Mouse (Mus musculus) lung, postnatal 10 days (tissue): ENCODE measurements around the gene Pianp.

ENCODE experiments used
- DNase-seq: peaks from one replicate; pipeline ENCODE4 v3.0.0; 2021

Pianp gene

DNA sequence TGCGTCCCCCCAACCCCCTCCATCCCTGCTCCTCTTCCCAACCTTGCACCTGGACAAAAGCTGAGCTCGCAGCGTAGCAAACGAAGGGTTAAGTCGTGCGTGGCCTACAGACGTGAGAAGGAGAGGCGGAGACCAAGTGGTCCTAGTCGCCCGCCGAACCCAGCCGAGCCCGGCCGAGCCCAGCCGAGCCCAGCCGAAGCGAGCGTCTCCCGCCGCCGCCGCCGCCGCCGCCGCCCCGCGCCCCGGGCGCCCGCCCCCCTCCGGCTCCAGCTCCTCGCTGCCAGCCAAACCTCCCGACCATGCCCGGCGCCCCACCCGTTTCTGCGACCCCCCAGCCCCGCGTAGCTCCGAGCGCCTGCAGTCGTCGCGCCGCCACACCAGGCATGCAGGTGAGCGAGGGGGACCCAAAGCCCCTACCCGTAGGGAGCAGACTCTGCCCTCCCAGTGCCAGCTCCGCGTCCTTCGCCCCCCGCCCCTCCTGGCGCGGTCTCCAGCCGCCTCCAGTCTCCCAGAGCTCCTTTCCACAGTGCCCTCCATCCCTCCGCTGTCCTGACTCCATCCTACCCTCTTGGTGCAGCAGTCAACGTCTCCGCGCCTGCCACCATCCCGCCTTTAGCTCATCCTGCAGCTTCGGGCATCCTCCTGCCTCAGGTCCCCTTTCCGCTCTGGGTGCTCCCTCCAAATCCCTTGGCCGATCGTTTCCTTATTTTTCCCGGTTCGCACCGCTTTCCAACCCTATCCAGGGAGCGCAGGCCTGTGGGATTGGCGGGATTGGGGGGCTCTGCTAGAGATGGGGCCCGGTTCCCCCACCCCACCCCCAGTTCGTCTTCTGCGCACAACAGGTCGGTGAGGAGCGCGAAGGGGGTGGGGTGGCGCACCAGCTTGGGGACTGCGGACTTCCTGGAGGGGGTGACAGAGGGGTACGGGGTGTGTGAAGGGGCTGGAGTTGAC, at the start of gene Pianp:
TSS of gene Pianp (plus strand) at position 144 of the 951 bp plus-strand sequence.
- DNase-seq = peak; percentile 87

DNA sequence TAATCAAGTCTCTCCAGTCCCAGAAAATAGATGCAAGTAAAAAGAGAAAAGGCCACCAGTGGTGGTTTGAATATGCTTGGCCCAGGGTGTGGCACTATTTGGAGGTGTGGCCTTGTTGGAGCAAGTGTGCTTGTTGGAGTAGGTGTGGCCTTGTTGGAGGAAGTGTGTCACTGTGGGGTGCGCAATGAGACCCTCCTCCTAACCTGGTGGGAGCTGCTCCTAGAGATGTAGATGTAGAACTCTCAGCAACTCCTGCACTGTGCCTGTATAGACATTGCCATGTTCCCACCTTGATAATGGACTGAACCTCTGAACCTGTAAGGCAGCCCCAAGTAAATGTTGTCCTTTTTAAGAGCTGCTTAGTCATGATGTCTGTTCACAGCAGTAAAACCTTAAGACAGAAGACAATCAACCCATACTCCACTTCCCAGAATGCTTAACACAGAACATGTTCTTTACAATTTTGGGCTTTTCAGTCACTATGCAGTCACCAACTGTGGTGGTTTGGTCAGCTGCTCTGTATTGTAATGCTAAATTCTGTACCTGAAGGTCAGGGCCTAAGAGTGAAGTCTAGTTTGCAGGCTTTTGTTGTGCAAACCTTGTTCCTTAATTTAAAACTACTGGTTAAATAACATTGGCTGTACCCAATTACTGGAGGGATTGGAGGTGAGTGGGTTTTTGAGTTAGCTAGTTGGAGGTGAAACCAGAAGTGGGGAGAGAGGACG, 42.3 kb upstream of the Pianp start:
- no peak for DNase-seq

DNA sequence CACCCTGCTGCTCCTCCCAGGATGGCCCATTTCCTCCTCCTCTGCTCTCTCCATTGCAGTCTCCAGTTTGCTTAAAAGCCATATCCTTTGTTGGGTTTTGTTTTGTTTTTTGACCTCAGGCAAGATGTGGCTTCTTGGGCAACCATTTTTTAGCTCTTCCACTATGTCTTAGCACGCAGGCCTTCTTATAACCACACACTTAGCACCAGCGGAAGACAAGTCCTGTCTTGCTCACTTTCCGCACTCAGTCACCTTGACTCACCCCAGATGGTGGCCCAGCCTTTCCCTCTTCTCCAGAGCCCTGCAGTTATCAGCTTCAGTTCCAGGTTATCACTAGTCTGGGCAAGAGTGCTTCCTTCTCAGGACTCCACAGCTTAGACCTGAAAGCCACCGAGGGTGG, 41.3 kb upstream of the Pianp start:
- DNase-seq = no peak

DNA sequence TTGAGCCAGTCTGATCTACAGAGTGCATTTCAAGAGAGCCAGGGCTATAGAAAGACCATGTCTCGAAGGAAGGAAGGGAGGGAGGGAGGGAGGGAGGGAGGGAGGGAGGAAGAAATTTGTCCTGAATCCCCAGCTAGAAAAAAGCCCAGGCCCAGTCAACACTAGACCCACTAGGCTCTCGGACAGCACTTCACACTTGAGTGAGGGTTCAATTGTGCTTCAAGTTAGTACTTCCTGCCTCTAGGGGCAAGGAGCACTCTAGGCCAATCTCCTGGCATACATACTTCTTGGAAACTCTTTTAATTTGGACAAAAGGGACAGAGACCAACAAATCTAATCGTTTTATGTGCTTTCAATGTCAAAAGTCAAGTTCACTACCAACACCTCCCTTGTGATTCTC, 38.4 kb upstream of the Pianp start:
- DNase-seq = no peak

DNA sequence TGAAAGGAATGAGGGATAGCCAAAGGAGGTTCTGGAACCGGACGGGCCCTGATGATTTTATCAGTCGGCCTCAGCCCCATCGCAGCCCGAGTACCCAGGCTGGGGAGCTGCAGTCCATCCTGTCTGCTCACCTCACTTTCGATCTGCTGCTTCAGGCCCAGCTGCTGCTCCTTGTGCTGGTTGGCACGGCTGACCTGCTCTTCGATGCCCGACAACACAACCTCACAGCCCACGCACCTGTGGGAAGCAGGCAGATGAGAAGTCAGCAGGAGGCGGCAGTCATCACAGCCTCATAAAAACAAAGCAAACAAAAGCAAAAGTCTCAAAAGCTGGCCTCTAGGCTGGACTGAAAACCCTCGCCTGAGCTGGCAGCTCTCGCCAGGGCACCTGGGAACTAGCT, 36.5 kb upstream of the Pianp start:
- no peak for DNase-seq

DNA sequence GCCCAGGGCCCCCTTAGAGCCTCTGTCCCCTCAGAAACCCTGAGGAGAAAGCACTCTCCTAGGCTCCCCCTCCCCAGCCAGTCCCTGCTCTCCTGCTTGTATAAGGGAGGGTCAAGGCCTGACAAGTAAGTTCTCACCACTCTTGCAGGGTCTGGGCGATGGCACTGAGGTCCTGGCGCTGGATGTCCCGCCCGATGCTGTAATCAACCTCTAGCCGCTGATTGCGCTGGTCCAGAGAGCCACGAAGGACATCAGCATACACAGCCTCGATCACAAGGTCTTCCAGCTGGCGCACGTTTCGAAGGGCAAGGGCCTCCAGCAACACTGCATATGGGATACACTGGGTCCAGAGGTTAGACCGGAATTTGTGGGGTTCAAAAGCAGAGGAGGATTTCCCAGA, 35.5 kb upstream of the Pianp start:
- DNase-seq = no peak

DNA sequence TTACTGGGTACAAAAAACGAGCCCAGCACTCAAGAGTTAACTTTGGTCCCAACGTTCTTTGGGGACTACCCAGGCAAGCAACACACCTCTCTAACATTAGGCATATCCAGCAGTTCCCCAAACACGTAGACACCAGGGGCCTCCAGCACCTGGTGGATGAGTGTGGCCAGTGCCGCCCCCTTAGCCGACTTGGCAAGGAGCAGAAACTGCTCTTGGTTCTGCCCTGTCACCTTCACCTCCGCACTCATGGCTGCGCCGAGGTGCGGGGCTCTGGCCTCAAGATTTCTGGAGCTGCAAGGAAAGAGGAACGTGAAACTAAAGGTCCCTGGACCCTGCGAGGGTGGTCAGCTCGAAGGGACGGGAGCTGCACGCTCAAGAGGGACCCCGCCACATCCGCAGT, 31.9 kb upstream of the Pianp start:
- DNase-seq = peak; percentile 14

DNA sequence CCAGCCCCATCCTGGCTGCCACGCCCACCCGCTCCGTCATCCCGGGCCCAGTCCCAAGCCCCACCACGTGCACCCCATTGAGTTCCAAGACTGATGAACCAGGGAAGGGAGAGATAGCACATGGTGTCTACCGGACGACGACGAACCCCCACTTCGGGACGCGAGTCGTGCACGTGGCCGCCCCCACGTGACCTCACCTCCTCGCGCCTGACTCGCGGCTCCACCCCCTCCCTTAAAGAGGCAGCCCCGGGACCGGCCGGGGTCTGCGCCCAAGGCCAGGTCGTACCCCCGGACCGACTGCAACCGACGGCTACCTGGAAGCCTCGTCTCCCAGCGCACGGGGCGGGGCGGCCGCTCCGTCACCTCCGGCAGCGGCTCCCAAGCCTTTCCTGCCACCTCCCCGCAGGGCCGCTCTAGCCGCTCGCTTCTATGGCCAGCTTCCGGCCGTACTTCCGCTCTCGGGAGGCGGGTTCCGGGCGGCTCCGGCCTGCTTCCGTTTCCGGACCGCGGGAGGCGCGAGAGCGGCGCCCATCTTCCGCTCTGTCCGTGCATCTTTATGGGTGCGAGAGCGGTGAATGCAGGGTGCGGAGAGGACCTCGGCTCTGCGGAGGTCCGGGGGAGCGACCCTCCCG, 31.3 kb upstream of the Pianp start, which contains the start of gene Cops7a:
TSS of gene Cops7a (minus strand) at position 451 of the 632 bp plus-strand sequence.
- peak; percentile 97 for DNase-seq

DNA sequence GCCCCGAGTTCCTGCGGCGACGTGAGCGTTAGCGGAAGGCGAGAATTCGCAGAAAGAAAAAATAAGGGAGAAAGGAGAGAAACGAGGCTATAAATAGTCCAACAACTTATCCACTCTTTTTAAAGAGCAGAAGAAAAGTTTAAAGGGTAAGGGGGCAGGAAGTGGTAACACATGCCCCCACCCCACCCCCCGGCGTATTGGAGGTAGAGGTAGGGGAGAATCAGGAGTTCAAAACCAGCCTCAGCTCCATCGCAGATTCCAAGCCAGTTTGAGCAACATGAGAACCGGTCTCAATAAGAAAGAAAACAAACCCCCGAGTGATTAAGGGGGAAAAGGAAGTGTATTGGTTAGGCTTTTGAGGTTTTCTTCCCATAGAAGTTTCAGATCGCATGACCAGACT, 30.7 kb upstream of the Pianp start:
- DNase-seq = no peak

DNA sequence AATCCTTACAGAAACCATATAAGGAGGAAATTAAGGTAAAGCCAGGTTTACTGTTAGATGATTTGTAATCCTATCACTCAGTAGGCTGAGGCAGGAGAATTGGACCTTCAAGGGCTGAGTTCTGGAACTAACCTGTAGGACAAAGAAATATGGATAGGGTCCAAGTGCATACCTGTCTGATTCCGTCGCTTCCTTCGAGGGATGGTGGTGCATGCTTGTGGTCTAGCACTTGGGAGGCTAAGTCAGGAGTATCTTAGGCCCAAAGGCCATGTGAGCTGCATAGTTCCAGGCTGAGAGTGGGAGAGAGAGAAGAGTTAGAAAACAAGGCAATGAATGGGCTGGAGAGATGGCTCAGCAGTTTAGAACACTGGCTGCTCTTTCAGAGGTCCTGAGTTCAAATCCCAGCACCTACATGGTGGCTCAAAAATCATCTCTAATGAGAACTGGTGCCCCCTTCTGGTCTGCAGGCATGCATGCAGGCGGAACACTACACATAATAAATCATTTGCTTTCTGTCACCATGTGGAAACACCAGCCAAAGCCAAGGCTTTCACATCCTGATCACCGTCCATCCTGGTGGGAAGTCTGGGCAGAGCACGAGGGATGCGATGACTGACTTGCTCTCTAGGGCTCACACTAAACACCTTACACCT, 29.9 kb upstream of the Pianp start:
- DNase-seq = peak; percentile 43

DNA sequence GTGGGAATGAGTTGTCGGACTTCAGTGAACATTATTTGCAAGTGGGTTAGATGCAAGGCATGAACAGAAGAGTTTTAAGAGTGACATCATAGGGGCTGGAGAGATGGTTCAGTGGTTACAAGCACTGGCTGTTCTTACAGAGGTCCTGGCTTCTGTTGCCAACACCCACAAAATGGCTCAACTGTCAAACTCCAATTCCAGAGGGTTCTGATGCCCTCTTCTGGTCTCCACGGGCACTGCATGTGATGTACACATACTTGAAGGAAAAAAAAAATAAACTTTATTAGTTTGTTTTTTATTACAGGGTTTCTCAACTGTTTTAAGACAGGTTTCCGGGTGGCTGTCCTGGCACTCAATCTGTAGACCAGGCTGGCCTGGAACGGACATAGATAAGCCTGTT, 28.7 kb upstream of the Pianp start:
- DNase-seq = peak; percentile 66

DNA sequence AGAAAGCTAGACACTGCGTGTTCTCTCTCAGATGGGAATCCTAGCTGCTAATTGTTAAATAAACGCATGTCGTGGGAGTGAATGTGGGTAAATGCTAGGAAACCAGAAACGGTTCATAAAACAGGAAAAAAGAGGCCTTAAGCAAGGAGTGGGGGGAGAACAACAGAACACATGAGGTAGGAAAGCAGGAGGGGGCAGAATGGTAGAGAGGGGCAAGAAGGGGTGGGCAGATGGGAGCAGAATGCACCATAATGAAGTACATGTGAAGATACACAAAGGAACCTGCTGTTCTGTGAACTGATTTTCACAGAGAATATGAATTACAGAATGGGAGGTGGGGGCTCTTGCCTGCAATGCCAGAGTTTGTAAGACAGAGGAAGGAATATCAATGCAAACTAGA, 4.3 kb upstream of the Pianp start:
- no peak for DNase-seq

DNA sequence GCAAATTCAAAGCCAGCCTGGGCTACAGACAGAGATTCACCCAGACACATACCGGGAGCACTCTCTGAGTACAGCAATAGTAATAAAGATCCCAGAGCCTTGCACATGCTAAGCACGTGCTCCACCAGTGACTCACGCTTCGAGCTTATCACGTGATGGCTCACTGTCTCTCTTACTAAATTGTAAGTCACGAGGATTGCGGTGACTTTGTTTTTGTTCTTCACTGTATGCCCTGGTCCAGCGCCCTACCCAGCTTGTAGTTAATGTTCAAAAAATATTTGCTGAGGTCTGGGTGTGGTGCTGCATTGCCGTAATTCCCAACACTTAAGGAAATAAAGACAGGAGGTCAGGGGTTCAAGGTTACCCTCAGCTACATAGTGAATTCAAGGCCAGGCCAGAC, 3.1 kb upstream of the Pianp start:
- no peak for DNase-seq

DNA sequence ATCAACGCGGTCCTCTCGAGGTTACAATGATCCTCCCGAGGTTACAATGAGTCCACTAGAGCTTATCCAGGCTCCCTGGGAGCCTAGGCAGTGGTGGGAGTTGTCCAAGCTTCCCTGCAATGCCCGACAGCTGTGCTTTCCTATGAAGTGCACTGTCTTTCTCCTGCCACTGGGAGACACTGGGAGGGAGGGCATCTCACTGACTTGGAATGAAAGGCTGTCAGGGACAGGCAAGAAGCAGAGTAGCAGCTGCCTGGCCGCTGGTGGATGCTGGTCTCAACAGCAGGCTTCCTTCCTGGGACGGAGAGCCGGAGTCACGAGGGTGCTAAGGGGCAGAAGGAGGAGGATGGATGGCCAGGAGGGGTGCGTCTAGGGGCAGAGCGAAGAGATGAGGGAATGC, 2.6 kb upstream of the Pianp start:
- peak; percentile 63 for DNase-seq

DNA sequence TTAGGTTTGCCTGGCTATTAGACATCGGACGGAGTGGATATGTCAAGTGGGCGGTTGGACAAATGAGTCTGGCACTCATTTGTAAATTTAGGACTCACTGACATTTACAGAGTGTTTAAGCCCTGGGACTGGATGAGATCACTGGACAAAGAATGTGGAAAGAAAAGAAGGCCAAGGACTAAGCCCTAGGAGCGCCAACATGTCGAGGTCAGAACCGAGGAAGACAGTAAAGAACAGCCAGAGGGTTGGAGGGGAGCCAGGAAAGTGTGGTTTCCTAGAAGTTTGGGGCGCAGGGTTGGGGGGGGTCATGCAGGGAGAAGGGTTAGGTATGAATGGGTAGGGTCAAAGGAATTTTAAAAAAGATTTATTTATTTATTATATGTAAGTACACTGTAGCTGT, 1.2 kb upstream of the Pianp start:
- no peak for DNase-seq

DNA sequence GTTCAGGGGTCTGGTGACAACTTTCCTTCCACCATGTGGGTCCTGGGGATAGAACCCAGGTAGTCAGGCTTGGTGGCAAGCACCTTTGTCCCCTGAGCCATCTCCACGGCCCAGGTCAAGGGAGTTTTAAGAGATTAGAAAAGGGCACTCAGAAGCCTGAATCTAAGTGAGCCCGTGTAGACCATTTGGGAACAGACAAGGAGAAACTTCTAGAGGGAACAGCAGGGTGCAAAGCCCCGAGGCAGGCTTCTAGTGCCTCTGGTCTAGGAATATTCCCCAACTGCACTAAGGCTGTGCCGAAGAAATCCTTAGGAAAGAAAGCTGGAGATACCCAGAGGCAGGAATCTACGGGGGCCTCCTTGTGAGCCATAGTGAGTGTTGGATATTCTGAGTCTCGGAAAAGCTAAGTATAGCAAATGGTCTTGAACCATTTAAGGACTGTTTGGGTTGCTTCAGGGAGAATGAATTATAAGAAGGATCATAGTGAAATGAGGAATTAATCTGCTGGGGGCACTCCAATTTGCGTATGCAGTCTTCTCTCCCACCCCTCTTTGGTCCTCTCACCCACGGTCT, 577 bp upstream of the Pianp start:
- DNase-seq = no peak

DNA sequence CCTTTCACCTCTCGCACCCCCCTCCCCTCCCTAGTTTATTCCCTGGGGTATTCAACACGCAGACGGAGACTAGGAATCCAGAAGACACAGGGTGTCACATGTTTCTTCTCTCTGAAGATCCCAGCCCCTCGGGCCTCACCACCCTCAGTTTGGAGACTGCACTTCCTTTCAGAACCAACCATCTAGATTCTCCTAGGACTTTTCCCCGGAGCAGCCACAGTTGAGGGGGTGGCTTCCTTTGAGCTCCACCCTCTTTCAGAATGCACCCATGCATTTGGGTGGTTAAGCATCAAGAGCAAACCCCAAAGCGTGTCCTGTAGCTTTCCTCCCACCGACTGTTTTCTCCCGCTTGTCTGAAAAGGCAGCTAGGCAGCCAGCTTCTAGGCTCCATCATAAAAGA, 1.6 kb downstream of the Pianp start:
- DNase-seq = peak; percentile 7

DNA sequence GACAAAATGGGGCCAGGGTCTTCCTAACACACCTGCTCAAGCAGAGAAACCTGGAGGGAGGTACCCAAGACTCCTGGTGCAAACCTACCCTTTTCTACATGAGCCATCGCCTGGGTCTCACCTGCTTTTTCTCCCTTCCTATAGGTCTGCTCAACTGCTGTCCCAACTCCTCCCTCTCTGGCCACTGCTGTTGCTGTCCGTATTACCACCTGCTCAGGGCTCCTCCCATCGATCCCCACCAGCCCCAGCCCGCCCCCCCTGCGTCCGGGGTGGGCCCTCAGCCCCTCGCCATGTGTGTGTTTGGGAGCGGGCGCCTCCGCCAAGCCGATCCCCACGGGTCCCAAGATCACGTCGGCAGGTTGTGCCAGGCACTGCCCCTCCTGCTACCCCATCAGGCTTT, 2.6 kb downstream of the Pianp start:
- DNase-seq = no peak

DNA sequence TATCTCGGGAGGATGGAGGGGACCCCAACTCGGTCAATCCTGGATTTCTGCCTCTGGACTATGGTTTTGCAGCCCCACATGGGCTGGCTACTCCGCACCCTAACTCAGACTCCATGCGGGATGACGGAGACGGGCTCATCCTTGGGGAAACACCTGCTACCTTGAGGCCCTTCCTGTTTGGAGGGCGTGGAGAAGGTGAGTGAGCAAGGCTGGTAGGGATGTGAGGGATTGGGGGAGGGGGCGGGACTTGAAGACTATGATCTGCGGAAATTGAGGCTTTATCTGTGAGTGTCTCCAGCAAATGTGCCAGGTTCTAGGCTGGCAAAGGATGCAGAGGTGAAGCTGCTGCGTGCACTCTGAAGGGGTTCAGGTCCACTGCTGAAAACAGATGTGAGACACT, 3.1 kb downstream of the Pianp start:
- no peak for DNase-seq

DNA sequence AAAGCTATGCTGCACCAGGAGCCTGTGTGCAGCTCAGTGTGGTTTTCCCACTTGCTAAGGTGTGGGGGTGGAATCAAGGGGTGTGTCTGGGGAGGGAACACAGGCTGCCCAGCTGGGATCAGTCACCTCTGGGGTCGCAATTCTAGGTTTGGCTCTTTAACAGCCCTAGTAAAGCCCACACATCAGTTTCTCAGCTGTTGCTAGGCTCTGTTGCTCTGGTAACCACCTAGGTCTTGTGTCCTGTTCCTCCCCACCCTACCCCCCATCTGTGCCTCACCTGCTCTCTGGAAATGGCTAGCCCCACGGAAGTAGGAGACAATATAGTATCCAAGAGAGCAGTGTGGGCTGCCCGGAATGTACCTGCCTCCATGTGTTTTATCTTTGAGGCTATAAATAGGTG, 7.2 kb downstream of the Pianp start:
- no peak for DNase-seq

DNA sequence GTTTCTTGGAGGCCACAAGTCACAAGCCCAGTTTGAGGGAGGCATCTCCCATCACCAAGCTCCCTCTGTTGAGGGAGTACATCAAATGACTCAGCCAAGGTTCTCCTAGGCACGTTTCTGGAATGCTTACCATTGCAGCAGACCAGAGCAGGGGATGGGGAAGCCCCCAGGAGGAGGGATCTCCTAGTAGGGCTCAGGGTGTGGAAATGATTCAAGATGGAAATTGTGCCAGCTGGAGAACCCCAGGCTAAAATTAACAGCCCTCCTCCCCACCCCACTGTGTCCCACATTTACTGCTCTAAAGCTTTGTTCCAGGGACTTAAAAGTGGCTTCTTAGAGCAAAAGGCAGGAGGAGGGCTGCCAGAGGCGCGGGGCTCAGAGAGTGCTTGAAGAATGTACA, 8.6 kb downstream of the Pianp start:
- no peak for DNase-seq

DNA sequence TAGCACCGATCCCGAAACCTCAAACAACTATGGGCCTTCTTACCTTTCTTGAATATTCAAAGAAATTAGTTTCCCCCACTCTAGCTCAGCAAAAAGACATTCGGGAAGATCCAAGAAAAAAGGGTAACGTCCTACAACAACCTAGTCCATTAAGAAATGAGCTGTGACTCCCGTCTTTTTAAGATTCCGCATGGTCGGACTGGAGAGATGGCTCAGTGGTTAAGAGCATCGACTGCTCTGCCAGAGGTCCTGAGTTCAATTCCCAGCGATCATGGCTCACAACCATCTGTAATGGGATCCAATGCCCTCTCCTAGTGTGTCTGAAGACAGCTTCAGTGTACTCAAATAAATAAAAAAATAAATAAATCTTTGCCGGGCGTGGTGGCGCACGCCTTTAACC, 11.6 kb downstream of the Pianp start:
- DNase-seq = peak; percentile 7
